Mouse (Mus musculus): ENCODE measurements around the gene Fcna. TPM values are rescaled to one million over a fixed set of nuclear protein-coding genes. Genes with fewer than 3 reads are reported as not detected.
A peak's percentile ranks its signal among the peaks of the same experiment; 100 is the strongest.

Fcna gene
- polyA plus RNA-seq, 1 experiment = not detected

DNA sequence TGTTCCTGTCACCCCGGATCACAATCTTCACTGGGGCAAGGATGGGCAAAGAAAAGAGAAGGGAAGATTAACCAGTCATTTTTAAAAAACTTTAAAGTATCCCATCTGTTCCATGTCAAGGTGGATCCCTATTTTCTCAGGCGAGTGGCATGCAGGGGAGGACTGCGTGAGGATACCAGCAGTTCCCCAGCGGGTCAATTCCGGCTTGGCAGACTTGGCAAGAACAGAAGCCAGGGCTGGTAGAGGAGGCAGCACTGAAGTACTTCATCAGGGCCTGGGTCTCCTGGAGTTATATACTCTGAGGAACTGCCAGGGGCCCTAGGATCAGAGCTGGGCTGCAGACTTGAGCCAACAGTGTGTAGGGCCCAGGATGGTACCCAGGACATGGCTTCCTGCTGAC lies 25.3 kb downstream of the Fcna start:
- TF ChIP-seq CTCF (IDR thresholded peaks at IDR 0.05; ENCODE audit: low read depth, low read length) (no peak), POLR2A (IDR thresholded peaks at IDR 0.05; ENCODE audit: insufficient read depth, low read length) (no peak), EP300 (IDR thresholded peaks at IDR 0.05; ENCODE audit: insufficient read depth, low read depth, low read length) (no peak)
- Histone ChIP-seq H3K36me3 (ENCODE audit: control insufficient read depth, insufficient read depth, low read length, poor library complexity, severe bottlenecking) (peaks cover 11% of the 10 kb centered on the region; the same call in 1 of the 2 replicates), H3K4me3 (ENCODE audit: low read depth, low read length) (no peak overlapping the region)

DNA sequence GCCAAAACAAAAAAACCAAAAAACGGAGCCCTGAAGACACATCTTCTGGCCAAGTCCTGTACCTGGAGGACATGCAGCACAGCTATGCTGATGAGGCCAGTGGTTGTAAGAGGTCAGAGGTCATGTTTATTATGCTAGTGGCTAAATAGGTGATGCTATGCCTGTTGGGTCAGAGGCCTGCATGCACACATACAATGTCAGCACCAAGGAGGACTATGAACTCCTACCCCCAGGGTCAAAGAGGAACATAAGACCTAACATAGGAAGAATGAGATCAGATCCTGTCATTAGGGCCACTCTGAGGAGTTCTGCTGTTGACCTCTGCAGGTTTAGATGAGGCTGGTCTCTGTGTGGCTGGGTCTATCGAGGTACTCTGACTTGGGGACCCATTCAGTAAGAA lies 27.8 kb downstream of the Fcna start:
- no peaks in the 10 kb centered on the region for H3K27me3 ChIP-seq (ENCODE audit: control insufficient read depth, insufficient read depth, low read length, poor library complexity, severe bottlenecking)
- TF ChIP-seq POLR2A (IDR thresholded peaks at IDR 0.05; ENCODE audit: insufficient read depth, low read length) = no peak
- no peak for TF ChIP-seq EP300 (IDR thresholded peaks at IDR 0.05; ENCODE audit: insufficient read depth, low read depth, low read length)
- TF ChIP-seq CTCF (IDR thresholded peaks at IDR 0.05; ENCODE audit: low read depth, low read length) = no peak
- H3K36me3 ChIP-seq (ENCODE audit: control insufficient read depth, insufficient read depth, low read length, poor library complexity, severe bottlenecking) = peaks cover 25% of the 10 kb centered on the region
- no peak overlapping the region for H3K4me3 ChIP-seq (ENCODE audit: low read depth, low read length)
- H3K9me3 ChIP-seq (replicated peaks; ENCODE audit: control insufficient read depth, insufficient read depth, low read length, poor library complexity, severe bottlenecking) = no peaks in the 10 kb centered on the region
- H3K9ac ChIP-seq (ENCODE audit: low read depth, poor library complexity, severe bottlenecking) = no peak overlapping the region
- H3K27ac ChIP-seq (ENCODE audit: insufficient read depth, low read length) = no peak overlapping the region
- H3K4me1 ChIP-seq (ENCODE audit: control insufficient read depth, insufficient read depth, low read length) = no peaks in the 10 kb centered on the region

More for the DNA sequence above, 25.3 kb downstream of the Fcna start:
- no peaks in the 10 kb centered on the region for H3K27me3 ChIP-seq (ENCODE audit: control insufficient read depth, insufficient read depth, low read length, poor library complexity, severe bottlenecking)
- no peak overlapping the region for H3K9ac ChIP-seq (ENCODE audit: low read depth, poor library complexity, severe bottlenecking)
- H3K4me1 ChIP-seq (ENCODE audit: control insufficient read depth, insufficient read depth, low read length) = no peaks in the 10 kb centered on the region
- no peaks in the 10 kb centered on the region for H3K9me3 ChIP-seq (replicated peaks; ENCODE audit: control insufficient read depth, insufficient read depth, low read length, poor library complexity, severe bottlenecking)
- H3K27ac ChIP-seq (ENCODE audit: insufficient read depth, low read length) = no peak overlapping the region

DNA sequence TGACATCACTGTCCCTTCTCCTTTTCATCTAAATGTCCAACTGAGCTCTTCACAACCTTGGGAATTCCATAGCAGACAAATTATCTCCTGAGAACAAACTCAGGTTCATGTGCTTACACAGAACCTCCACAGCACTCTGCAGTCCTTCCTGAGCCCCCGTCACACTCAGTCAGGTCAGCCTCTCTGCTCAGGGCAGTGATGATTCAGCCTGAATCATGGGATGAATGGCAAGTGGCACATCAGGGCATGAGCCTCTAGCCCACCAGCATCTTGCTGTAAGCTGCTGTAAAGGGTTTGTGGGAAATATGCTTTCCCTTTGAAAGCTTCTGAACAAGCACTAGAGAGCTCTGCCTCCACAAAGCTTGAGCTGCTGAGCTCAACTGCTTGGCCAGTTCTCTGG lies 29.1 kb downstream of the Fcna start:
- no peak overlapping the region for H3K4me3 ChIP-seq (ENCODE audit: low read depth, low read length)
- TF ChIP-seq POLR2A (IDR thresholded peaks at IDR 0.05; ENCODE audit: insufficient read depth, low read length) = no peak
- TF ChIP-seq CTCF (IDR thresholded peaks at IDR 0.05; ENCODE audit: low read depth, low read length) = no peak
- TF ChIP-seq EP300 (IDR thresholded peaks at IDR 0.05; ENCODE audit: insufficient read depth, low read depth, low read length) = no peak
- H3K27me3 ChIP-seq (ENCODE audit: control insufficient read depth, insufficient read depth, low read length, poor library complexity, severe bottlenecking) = no peaks in the 10 kb centered on the region
- no peak overlapping the region for H3K27ac ChIP-seq (ENCODE audit: insufficient read depth, low read length)
- no peaks in the 10 kb centered on the region for H3K9me3 ChIP-seq (replicated peaks; ENCODE audit: control insufficient read depth, insufficient read depth, low read length, poor library complexity, severe bottlenecking)
- no peaks in the 10 kb centered on the region for H3K4me1 ChIP-seq (ENCODE audit: control insufficient read depth, insufficient read depth, low read length)
- H3K36me3 ChIP-seq (ENCODE audit: control insufficient read depth, insufficient read depth, low read length, poor library complexity, severe bottlenecking) = peaks cover 29% of the 10 kb centered on the region
- no peak overlapping the region for H3K9ac ChIP-seq (ENCODE audit: low read depth, poor library complexity, severe bottlenecking)

DNA sequence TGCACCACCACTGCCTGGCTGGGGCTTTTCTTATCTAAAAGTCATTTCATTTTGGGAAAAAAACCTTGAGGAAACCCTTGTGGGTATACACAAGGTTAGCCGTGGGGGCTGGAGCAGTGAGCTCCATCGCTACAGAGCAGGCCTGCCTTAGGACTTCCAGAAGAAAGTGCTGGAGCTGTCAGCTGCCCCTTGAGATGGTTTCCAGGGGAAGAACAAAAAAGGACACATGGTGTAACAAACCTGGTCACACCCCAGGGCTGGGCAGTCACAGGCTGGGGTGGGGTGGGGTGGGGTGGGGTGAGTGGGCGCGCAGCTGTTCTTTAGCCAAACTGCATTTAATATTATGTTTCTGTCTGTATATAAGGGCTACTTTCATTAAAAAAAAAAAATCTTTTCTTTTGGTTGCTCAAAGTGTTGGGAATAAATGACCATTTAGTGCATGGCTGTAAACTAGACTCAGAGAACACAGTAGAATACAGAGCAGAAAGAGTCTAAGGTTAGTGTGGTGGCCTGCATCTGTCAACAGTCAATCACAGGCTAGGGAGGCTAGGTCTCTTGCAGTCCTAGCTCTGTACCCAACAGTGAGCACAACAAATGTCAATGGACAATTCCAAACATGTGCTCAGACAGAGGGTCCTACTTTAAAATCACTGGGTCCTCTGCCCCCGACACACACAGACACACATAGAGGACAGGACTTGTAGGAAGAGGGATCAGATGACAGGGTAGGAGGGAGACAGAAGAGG lies 30.9 kb downstream of the Fcna start:
- TF ChIP-seq EP300 (IDR thresholded peaks at IDR 0.05; ENCODE audit: insufficient read depth, low read depth, low read length) (no peak), POLR2A (IDR thresholded peaks at IDR 0.05; ENCODE audit: insufficient read depth, low read length) (no peak), CTCF (IDR thresholded peaks at IDR 0.05; ENCODE audit: low read depth, low read length) (no peak)
- no peaks in the 10 kb centered on the region for H3K4me1 ChIP-seq (ENCODE audit: control insufficient read depth, insufficient read depth, low read length)
- no peaks in the 10 kb centered on the region for H3K9me3 ChIP-seq (replicated peaks; ENCODE audit: control insufficient read depth, insufficient read depth, low read length, poor library complexity, severe bottlenecking)
- no peak overlapping the region for H3K9ac ChIP-seq (ENCODE audit: low read depth, poor library complexity, severe bottlenecking)
- H3K4me3 ChIP-seq (ENCODE audit: low read depth, low read length) = no peak overlapping the region
- no peak overlapping the region for H3K27ac ChIP-seq (ENCODE audit: insufficient read depth, low read length)
- no peaks in the 10 kb centered on the region for H3K27me3 ChIP-seq (ENCODE audit: control insufficient read depth, insufficient read depth, low read length, poor library complexity, severe bottlenecking)
- H3K36me3 ChIP-seq (ENCODE audit: control insufficient read depth, insufficient read depth, low read length, poor library complexity, severe bottlenecking) = peaks cover 30% of the 10 kb centered on the region

DNA sequence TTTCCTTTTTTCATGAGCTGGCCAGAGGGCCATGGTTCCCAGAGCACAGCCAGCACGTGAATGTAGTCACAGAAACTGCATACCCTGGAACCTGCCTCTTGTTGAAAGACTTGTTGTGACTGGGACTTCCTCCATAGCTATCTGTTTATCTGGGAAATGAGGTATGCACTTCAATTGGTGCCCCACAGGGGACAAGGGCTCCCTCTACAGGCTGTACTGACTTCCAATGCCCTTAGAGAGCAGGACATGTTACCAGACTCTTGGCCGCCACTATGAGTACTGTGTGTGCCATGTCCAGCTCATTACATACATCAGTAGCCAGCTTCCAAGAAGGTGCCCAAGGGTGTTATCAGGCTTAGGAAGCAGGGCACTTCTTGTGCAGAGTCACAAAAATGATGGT lies 36.0 kb downstream of the Fcna start:
- H3K27me3 ChIP-seq (ENCODE audit: control insufficient read depth, insufficient read depth, low read length, poor library complexity, severe bottlenecking) = no peaks in the 10 kb centered on the region
- H3K4me1 ChIP-seq (ENCODE audit: control insufficient read depth, insufficient read depth, low read length) = no peaks in the 10 kb centered on the region
- H3K9ac ChIP-seq (ENCODE audit: low read depth, poor library complexity, severe bottlenecking) = no peak overlapping the region
- H3K27ac ChIP-seq (ENCODE audit: insufficient read depth, low read length) = no peak overlapping the region
- H3K4me3 ChIP-seq (ENCODE audit: low read depth, low read length) = no peak overlapping the region
- TF ChIP-seq CTCF (IDR thresholded peaks at IDR 0.05; ENCODE audit: low read depth, low read length) (peak; percentile 49), POLR2A (IDR thresholded peaks at IDR 0.05; ENCODE audit: insufficient read depth, low read length) (no peak), EP300 (IDR thresholded peaks at IDR 0.05; ENCODE audit: insufficient read depth, low read depth, low read length) (no peak)
- H3K36me3 ChIP-seq (ENCODE audit: control insufficient read depth, insufficient read depth, low read length, poor library complexity, severe bottlenecking) = peaks cover 24% of the 10 kb centered on the region
- H3K9me3 ChIP-seq (replicated peaks; ENCODE audit: control insufficient read depth, insufficient read depth, low read length, poor library complexity, severe bottlenecking) = no peaks in the 10 kb centered on the region

DNA sequence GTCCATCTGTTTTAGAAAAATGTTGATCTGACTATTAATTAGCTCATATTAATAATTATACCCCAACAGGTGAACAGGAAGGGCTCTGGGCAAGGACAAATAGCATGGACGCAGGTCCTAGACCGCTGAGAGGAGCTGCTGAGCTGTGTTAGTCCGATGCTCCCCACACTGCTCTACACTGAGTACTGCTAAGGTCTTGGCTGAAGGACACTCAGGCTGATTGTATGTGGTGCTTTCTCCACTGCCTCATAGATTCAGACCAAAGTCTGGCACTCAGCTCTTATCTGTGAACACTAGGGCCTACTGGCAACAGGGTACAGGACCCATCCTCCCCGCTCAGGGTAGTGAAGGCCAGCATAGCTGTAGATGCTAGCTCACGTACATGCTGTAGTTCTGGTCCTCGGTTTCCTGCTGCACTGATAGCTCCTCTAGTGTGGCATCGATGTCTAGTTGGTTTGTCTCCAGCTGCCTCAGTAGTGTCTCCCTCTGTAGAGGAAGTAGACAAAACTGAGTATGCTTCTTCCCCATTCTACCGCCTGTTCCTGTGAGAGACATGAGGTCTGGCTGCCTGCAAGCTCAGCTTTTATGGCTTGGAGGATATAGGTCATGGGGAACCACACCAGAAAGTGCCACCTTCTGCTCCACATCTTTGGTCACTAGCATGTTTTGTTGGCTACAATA lies 39.5 kb downstream of the Fcna start:
- no peak overlapping the region for H3K4me3 ChIP-seq (ENCODE audit: low read depth, low read length)
- H3K9ac ChIP-seq (ENCODE audit: low read depth, poor library complexity, severe bottlenecking) = no peak overlapping the region
- H3K27me3 ChIP-seq (ENCODE audit: control insufficient read depth, insufficient read depth, low read length, poor library complexity, severe bottlenecking) = no peaks in the 10 kb centered on the region
- TF ChIP-seq POLR2A (IDR thresholded peaks at IDR 0.05; ENCODE audit: insufficient read depth, low read length) (no peak), EP300 (IDR thresholded peaks at IDR 0.05; ENCODE audit: insufficient read depth, low read depth, low read length) (no peak), CTCF (IDR thresholded peaks at IDR 0.05; ENCODE audit: low read depth, low read length) (no peak)
- H3K4me1 ChIP-seq (ENCODE audit: control insufficient read depth, insufficient read depth, low read length) = no peaks in the 10 kb centered on the region
- no peak overlapping the region for H3K27ac ChIP-seq (ENCODE audit: insufficient read depth, low read length)
- H3K9me3 ChIP-seq (replicated peaks; ENCODE audit: control insufficient read depth, insufficient read depth, low read length, poor library complexity, severe bottlenecking) = no peaks in the 10 kb centered on the region
- H3K36me3 ChIP-seq (ENCODE audit: control insufficient read depth, insufficient read depth, low read length, poor library complexity, severe bottlenecking) = peaks cover 7% of the 10 kb centered on the region
